Mouse (Mus musculus): Measurements from ENCODE around the gene Ranbp9.

The Ranbp9 gene

DNA sequence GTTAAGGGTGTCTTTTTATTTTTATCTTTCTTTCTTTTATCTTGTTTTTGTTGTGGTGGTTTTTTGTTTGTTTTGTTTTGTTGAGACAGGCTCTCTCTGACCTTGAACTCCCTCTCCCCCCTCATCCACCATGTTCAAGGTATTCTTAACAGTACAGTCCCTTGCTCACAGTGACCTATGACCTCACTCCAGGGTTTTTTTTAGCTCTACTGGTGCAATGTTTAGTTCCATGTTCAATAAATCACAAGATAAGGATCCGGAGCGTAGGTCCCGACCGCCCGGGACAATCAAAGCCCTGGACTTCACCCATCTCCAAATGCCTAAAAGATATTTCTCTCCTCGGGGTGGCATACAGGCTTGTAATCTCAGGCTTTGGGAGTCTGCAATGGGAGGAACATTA lies 111.0 kb downstream of the Ranbp9 start:
- DNase-seq (ENCODE audit: inconsistent age in 2 of 2, low spot score in 1 of 2), result no peak

DNA sequence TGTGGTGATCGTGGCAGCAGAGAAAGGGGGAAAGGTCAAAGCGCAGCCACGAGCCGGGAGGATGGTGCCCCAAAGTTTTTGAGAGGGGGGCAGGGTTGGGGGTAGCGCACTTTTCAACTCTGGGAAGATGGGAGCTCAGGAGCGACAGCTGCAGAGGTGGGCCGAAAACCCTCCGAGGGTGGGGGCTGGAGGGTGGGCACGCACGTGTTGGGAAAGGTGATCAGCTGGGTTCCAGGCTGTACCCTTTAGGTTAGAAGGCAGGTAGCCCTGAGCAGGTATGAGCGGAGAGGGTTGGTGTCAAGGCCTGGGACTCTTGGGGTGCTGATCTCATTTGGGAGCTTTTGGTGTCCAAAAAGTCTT lies 115.3 kb downstream of the Ranbp9 start:
- no peak for DNase-seq (ENCODE audit: inconsistent age in 2 of 2, low spot score in 1 of 2)

DNA sequence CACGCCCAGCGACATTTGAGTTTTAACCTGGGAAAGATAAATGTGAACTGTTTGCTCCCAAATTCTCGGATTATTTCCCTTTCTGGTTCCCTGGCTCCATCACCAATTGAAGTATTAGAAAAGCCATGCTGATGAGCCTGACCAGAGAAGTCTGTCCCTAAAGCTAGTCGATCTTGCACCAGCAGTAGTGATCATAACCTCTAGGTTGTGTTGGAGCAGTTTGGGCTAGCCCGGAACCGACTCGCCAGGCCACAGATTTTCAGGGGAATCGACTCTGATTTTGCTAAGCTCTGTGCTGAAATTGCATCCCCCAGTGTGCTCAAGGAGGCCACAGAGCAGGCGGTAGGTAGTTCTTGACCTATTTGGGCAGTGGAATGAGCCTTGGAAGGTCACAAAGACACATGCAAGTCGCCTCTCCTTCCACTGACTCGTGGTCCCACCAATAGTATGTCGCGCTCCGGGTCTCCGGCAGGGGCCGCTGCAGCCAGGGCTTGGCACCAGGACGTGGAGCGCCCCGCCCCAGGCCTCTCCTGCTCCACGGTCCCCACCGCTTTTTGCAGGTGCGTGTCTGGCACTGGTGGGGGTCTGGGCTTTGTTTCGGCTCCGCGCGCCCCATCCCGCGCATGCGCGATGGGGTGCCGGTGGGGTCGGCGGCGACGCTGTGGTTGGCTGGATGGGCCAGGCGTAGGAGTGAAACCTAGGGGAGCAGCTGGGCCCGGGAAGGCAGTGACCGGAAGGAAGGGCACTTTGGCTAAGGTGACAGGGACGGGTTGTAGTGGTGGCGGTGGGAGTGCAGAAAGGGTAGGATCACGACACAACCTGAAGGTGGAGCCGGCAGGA lies 115.9 kb downstream of the Ranbp9 start, which contains the start of gene Sirt5:
Gene Sirt5, plus strand, starts transcription at position 512 of the 840 bp plus-strand sequence.
- DNase-seq (ENCODE audit: inconsistent age in 2 of 2, low spot score in 1 of 2), result peak; percentile 93 to 98

DNA sequence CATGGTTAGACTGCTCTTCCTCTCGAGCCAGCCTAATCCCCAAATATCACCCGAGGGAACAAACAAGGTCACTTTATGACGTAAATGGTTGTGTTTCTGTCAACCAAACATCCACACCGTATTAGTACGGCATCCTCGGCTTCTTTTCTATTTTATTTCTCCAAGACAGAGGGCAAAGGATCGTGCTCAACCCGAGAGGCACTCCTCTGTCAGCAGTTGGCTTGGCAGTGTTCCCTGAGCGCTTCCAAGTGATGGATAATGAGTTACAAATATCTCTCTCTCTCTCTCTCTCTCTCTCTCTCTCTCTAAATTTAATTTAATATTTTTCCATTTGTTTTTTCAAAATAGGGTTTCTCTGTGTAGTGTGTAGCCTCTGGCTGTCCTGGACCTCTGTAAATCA lies 118.7 kb downstream of the Ranbp9 start:
- peak in 1 of 2 experiments; percentile 48 for DNase-seq (ENCODE audit: inconsistent age in 2 of 2, low spot score in 1 of 2)

DNA sequence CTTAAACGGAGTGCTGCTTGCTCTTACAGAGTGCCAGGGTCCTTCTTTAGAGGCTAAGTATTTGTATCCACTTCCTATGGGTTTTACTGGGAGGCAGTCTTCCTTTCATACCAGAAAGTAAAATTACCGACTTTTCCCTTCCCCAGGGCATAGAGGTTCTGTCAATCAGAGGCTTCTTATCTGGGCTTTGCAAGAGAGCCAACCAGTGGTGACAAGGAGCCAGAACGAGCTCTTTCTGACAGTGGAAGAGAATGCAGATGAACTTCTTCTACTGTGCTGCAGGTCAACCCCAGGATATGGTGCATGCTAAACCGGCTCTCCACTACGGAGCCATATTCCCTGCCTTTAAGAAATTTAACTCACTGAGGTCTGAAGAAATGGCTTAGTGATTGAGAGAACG lies 120.5 kb downstream of the Ranbp9 start:
- no peak for DNase-seq (ENCODE audit: inconsistent age in 2 of 2, low spot score in 1 of 2)

DNA sequence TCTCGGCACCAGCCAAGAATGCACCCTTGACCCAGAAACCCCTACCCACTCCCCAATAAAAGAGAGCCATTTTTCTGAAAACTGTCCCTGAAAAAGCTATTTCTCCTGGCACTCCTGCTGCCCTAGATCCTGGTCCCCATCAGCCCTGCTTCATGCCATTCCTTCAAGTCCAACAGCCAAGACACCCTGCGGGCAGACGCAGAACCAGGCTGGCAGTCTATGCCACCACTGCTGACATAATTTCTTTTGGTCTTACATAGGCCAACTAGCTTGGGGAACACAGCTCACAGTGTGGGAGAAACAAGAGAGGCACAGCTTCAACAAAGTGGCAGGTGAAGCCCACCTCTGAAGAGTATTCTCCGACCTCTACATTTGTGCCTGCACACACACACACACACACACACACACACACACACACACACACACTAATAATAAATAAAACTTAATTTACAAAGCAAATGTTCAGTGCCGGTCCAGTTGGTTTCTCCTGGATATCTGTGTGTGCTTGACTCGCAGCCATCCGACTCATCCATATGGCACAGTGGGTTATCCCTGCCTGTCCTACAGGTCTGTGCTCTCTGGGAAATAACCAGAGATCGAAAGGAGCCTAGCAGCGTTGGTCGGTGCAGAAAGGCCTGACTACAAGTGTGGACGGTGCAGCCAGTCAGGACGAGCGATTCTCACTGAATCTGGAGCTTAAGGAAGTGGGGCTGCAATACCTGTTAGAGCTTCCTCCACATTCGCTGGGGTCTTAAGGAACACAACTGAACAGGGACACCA lies 124.5 kb downstream of the Ranbp9 start:
- DNase-seq (ENCODE audit: inconsistent age in 2 of 2, low spot score in 1 of 2), result no peak

DNA sequence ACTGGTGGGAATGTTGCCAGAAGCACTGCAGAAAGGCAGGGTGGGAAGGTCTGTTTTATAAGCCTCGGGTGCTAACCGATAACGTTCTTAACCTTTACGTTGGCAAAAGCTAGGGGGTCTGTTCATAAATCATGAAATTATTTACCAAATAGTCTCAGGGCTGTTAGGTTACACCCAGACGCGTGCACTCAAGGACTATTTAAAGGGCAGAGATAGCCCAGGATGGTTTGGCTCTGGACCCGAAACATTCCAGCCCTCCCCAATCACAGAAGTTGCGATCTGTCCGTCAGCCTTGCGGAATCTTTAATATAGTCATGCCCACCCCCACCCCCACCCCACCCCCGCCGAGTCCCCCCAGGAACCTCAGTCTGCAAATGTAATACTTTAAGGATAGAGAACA lies 126.7 kb downstream of the Ranbp9 start:
- DNase-seq (ENCODE audit: inconsistent age in 2 of 2, low spot score in 1 of 2), result no peak

DNA sequence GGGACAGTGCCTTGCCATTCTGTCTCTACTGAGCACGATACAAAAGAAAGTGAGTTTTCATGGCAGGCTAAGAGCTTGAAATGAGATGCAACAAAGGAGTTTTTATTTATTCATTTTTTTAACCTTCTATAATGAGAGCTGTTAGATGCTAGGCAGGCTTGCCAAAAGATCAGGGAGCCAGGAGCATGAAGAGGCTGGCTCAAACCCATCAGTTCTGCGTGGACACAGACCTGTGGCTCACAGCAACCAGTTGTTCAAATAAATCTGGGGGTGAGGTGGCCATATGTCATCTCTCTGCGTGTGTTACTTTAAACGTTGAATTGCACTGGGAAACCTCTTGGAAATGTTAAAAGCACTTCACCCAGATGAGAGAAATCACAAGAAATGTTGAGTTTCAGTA lies 127.7 kb downstream of the Ranbp9 start:
- DNase-seq (ENCODE audit: inconsistent age in 2 of 2, low spot score in 1 of 2), result no peak
